Mouse (Mus musculus) 416B (cell line): ENCODE measurements around the gene Rbm47.
"Not testable (repeated sequence)": the region's sequence is repeated elsewhere in the genome, so short reads cannot be mapped to it uniquely, and the experiment has no call there.

Experiments used
- DNase-seq: peaks from one replicate; pipeline ENCODE4 v3.0.0; 2011; ENCODE audit warnings: low read depth

Gene Rbm47

DNA sequence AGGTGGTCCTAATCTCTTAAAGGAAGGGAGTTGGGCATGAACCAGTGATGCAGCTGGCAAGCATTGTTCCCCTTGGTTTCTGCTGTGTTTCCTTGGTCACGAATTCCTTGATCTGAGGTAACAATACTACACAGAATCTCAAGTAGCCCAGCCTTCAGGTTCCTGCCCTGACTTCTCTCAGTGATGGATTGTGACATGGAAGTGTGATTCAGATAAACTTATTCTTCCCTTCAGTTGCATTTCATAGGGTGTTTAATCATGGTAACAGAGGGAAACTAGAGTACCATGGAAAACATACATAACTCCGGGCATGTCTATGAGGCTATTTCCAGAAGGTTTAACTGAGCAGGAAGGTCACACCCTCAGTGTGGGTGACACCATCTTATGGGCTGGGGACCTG is at the start of gene Rbm47:
TSS of gene Rbm47 (minus strand) at position 101 of the 400 bp plus-strand sequence.
- no peak for DNase-seq

GRCm38 (mm10) chr5:66220620-66221019 is 47.7 kb upstream of the Rbm47 start:
- no peak for DNase-seq

DNA sequence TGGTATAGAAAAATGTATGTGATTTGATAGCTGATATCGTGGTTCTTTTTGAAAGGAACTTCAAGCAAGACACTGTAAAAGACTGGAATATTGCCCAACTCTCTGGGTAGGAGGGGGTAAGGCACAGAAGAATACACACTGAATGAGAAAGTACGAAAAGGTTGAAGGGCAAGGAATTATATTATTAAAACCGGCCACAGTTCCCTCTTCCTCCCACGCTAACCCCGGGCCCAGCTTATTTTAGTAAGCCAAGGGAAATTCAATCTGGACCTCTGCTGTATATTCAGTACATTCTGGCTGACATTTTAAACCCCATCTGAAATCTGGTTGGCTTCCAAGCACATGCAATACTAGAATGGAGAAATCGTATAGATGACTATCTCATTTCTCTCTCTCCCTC is 46.8 kb upstream of the Rbm47 start:
- peak; percentile 49 for DNase-seq

- no peak for DNase-seq
Measured at GRCm38 (mm10) chr5:66215569-66216277, 42.8 kb upstream of the Rbm47 start.

GRCm38 (mm10) chr5:66214395-66214935 is 41.5 kb upstream of the Rbm47 start:
- no peak for DNase-seq

GRCm38 (mm10) chr5:66209532-66210176 is 36.7 kb upstream of the Rbm47 start:
- peak; percentile 72 for DNase-seq

GRCm38 (mm10) chr5:66204966-66205365 is 32.0 kb upstream of the Rbm47 start:
- DNase-seq, result no peak

DNA sequence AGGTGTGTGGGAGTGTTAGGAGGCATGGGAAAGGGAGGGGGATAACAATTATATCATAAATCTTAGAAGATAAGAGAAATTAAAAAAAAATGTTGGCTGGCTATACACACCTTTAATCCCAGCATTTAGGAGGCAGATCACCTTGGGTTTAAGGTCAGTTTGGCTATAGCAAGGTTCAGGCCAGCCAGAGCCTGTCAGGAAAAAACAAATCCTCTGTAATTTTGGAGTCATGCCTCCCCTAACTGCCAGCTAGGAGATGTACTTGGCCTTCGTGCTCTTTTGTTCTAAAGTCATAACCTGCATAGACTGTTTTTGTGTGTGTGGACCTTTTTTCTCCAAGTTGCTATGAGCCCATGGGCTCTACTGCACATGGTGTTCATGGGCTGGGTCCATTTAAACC is 30.5 kb upstream of the Rbm47 start:
- DNase-seq, result no peak

DNA sequence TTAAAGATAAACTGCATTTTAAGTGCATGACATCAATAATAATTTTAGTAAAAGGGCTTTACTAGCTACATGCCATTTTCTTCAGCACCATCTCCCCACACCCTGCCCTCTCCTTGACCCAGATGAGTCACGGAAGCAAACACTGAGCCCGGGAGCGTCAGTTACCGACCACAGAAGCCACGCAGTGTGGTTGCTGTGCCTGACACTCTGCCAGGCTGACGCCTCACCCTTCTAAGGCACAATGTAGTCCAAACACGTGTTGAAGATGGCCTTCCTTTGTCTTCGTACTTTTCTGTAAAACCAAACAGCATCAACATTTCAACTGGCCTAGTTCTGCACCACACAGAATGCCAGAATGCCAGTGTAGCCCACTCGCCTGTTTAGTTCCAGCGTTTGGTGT is 27.1 kb upstream of the Rbm47 start:
- DNase-seq, result peak; percentile 97

GRCm38 (mm10) chr5:66195323-66195722 is 22.4 kb upstream of the Rbm47 start:
- no peak for DNase-seq

- no peak for DNase-seq
Measured at GRCm38 (mm10) chr5:66193218-66193846, 20.4 kb upstream of the Rbm47 start.

GRCm38 (mm10) chr5:66191185-66191503 is 18.2 kb upstream of the Rbm47 start:
- DNase-seq, result no peak

DNA sequence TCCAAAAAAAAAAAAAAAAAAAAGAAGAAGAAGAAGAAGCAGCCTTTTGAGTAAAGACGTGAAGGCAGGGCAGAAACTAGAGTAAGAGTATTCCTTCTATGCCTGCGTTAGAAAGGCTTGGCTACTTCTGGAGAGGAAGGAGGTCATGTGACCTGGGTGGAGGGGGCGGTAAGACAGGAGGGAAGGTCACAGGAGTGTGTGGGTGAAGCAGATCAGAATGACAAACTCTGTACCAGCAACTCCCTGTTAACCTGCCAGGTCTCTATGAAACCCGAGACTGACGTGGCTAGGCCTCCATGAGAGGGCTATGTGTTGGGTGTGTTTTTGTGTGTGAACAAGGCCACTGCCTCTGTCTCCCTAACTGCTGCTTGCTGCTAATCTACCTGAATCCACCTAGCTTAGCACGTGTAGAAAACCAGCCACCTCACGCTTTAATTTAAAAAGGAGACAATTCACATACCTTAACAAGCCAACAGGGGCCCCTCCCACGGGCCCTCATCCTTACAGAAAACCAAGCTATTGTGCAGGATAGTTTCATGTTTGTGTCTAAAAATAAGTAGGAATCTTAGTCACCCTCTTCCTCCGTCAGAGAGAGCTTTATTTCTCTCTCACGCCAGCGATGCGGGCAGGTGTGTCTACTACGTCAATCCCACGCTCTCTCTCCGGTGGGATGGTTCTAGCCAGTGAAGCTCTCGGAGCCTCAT is 17.7 kb upstream of the Rbm47 start:
- no peak for DNase-seq

- DNase-seq, result not testable (repeated sequence)
Measured at GRCm38 (mm10) chr5:66188591-66188990, 15.7 kb upstream of the Rbm47 start.

GRCm38 (mm10) chr5:66182156-66182555 is 9.2 kb upstream of the Rbm47 start:
- DNase-seq, result no peak

DNA sequence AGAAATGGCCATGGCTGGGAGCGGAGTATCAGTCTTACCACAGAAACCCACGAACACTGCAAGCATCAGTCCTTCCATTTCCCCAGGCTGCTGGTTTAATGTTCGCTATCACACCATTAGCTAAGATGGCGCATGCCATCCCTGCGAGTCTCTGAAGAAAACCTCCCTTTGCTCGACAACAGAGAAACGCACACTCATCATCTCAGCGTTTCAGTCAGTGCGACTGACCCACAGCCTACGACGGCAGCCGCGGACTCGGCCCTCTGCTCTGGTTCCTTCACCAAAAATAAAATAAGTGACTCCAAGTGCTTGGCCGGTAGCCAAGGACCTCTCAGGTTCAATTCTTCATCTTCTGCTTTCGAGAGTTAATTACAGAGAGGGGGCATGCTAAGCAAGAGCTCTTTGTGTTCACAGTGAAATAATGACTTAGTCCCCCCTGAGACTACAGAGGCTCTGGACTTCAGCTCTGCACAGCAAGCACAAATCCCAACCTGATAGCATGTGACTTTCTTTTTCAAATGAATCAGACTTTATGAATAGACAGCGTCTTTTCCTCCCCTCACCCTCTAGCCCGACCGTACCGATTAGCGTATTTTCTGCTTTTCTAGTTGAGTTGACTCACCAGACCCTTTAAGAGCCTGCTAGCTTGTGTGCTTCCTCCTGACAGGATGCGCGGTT is 1.4 kb upstream of the Rbm47 start:
- DNase-seq, result no peak

GRCm38 (mm10) chr5:66170591-66170990 is 2.3 kb downstream of the Rbm47 start:
- DNase-seq, result no peak

DNA sequence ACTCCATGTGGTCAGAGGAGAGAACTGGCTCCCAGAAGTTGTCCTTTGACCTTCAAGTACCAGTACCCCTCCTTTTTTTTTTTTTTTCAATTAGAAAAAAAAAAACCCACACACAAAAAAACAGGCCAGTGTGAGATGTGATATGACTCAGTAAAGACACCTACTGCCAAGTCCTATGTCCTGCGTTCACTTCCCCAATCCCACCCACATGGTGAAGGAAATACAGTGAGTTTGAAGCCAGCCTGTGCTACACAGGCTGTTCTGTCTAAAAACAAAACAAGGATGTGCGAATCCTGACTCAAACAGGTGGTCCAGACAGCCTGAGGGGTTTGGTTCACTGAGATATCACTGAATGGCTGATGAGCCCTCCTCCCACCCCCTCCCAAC is 3.8 kb downstream of the Rbm47 start:
- peak; percentile 45 for DNase-seq

GRCm38 (mm10) chr5:66168462-66169098 is 4.3 kb downstream of the Rbm47 start:
- DNase-seq, result peak; percentile 39

GRCm38 (mm10) chr5:66166931-66167330 is 6.0 kb downstream of the Rbm47 start:
- DNase-seq, result no peak

GRCm38 (mm10) chr5:66166193-66166629 is 6.7 kb downstream of the Rbm47 start:
- DNase-seq, result no peak
